Mouse (Mus musculus): ENCODE data around the gene Csrnp2.

GRCm38 (mm10) chr15:100537913-100538312, 42.6 kb upstream of the Csrnp2 start:
- TF ChIP-seq CTCF (IDR thresholded peaks at IDR 0.05) (peak; percentile 66), EP300 (IDR thresholded peaks at IDR 0.05) (no peak)

Measured in lung, postnatal 0 days (tissue).